Mouse (Mus musculus): ENCODE measurements around the gene Ccdc51.

The Ccdc51 gene

DNA sequence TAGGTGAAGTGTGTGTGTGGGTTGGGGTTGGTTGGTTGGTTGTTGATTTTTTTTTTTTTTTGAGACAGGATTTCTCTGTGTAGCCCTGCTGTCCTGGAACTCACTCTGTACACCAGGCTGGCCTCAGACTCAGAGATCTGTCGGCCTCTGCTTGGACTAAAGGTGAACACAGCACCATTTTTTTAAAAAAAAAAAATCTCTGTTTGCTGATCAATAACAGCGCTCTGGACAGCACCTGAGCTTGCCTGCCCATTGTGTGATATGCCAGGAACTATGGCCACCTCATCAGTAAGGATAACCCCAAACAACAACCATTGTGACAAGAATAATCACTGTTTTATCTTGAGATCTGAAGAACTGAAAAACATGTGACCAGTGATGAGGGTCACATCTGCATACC is 42.8 kb downstream of the Ccdc51 start:
- DNase-seq, result no peak

DNA sequence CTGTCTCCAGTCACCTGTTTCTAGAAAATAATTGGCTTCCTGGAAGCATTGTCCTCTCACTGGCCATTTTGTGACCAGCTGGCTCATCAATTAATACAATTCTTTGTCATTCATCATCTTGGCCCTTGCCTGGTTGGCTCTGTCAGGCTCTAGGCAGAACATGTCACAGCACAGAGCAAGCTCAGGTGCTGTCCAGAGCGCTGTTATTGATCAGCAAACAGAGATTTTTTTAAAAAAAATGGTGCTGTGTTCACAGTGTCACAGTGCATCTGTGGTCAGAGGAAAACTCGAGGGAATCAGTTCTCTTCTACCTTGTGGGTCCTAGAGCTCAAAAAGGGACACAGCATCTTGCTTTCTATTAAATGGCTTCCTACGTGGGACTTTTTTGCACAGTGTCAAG is 43.2 kb downstream of the Ccdc51 start:
- no peak for DNase-seq

DNA sequence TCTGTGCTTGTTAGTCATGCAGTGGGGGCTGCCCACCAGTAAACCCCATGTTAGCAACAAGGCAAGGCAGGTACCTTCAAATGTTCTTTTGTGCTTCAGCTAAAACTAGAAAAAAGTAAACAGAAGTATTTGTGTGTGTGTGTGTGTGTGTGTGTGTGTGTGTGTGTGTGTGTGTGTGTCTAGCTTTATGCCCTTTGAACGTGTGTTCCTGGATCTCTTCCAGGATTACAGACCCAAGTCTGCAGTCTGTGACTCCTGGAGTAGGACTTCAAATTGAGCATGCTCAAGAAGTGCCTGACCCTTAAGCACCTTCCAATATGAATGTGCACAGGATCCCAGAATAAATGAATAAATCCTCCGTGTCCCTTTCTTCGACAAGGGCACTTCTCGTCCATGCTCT is 44.8 kb downstream of the Ccdc51 start:
- no peak for DNase-seq

DNA sequence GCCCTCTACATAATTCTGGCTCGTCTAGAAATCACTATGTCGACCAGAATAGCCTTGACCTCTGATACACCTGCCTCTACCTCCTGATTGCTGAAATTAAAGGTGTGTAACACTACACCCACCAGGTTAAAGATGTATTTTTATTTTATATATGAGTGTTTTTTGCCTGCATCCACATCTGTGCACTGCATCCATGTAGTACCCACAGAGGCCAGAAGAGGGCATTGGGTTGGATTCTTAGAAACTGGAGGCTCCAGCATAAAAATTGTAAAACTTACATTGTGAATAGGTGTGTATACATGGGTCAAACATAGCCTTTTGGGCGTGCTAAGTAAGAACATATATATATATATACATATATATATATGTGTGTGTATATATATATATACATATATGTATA is 45.9 kb downstream of the Ccdc51 start:
- DNase-seq, result peak; percentile 53

DNA sequence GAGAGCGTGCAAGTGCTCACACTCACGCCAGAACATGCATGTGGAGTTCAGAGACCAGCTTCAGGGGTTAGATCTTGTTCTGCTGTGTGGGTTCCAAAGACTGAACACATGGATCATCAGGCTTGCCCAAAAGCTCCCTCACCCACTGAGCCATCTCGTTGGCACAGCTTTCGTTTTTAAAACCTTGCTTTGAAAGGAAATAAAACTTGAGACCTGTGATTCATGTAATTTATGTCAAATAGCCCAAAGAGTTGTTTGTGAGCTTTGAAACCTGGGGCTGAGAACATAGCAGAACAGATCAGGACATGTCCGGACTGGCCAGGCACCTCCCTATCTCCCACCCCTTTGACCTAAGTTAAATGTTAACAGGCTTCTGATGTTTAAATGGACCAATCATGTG is 47.8 kb downstream of the Ccdc51 start:
- no peak for DNase-seq

DNA sequence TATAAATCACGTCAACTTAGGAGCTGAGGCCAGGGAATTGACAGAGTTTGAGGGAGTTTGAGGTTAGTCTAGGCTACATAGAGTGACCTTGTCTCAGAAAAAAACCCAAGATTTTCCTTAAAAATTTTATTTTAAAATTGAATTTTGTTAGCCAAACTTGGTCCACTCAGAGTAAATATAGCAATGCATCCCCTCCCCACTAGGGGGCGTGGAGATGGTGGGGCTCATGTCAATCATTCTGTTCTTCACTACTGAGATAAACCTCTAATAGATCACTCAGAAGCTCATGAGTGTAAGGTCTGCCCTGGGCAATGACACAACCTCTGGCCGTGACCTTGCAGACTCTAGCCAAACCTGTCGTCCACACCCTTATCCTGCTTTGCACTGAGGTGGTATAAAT is 58.1 kb downstream of the Ccdc51 start:
- DNase-seq, result peak; percentile 53

All from thymus, postnatal 4 days (tissue).